In the genomic region with DNA sequence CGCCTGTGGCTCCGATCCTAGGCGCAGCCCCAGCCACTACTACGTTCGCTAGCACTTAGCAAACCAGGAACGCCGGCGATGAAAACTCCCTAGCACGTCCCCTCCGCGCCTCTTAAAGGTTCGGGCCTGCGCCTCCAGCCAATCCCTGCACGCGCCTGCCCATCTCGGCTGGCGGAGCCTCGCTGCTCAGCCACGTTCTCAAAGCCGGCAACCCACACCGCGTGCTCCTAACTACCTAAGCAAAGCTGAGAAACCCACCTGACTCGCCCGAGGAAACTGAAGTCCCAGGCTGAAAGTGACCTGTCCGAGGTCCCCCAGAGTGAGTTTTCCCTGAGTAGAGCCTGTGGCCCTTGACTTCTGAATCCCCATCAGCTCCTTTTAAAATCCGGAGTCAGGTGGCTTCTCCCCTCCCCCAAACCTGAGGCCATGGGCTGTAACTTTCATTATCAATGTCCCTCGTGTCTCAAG, we compare ENCODE assay signal across 8 mouse cellular contexts. TPM values are rescaled to one million over a fixed set of nuclear protein-coding genes. Genes with fewer than 3 reads are reported as not detected.
A peak's percentile ranks its signal among the peaks of the same experiment; 100 is the strongest.
DNase-seq lines count a peak whose midpoint lies in the region; ATAC-seq and TF ChIP-seq lines count a peak whose summit lies in the region.

Mfsd2a (minus strand) TSS at position 89 of the 468 bp plus-strand sequence.

- H3K4me2 ChIP-seq in hindbrain, postnatal 0 days (ENCODE audit: low read depth, low read length) = peak within 1 kb of the TSS; percentile 87

- DNase-seq in MN1 (ENCODE audit: low spot score) = peak; percentile 58
- DNase-seq in cerebellum, adult 2 months = peak; percentile 46 to 51
- peak; percentile 44 to 66 for DNase-seq in frontal cortex, postnatal 10 days (ENCODE audit: low spot score in 2 of 2)
- peak; percentile 82 for DNase-seq in hindbrain, postnatal 0 days (ENCODE audit: low spot score)
- DNase-seq in left cerebral cortex, adult 18-20 months (ENCODE audit: low spot score in 2 of 2) = peak; percentile 64 to 71
- peak; percentile 64 for DNase-seq in lung, postnatal 25 days (ENCODE audit: low spot score)
- peak; percentile 66 for DNase-seq in right cerebral cortex, adult 18-20 months

- 0 out of 2 replicates have a peak, but pooled peaks cover 6% of the 10 kb centered on the region for H3K4me1 ChIP-seq in cerebellum, adult 2 months (ENCODE audit: control insufficient read depth, insufficient read depth, low read length)
- peaks cover 14% of the 10 kb centered on the region; the same call in 1 of the 2 replicates for H3K4me1 ChIP-seq in hindbrain, postnatal 0 days (ENCODE audit: insufficient read depth, low read length)

- H3K4me3 ChIP-seq in cerebellum, adult 2 months (replicated peaks; ENCODE audit: insufficient read depth, low read depth, low read length) = peak within 1 kb of the TSS; percentile 39
- H3K4me3 ChIP-seq in hindbrain, postnatal 0 days (ENCODE audit: low read length) = peak within 1 kb of the TSS; percentile 55

- TF ChIP-seq POLR2A in cerebellum, adult 2 months (IDR thresholded peaks at IDR 0.05; ENCODE audit: borderline replicate concordance, insufficient read depth, low read length) = no peak

- H3K27ac ChIP-seq in cerebellum, adult 2 months (ENCODE audit: insufficient read depth, low read length) = no peak within 1 kb of the TSS
- H3K27ac ChIP-seq in hindbrain, postnatal 0 days = peak within 1 kb of the TSS; percentile 59

- peak; percentile 56 for ATAC-seq in hindbrain, postnatal 0 days
- no peak for ATAC-seq in erythroid progenitor cell, adult 5-6 weeks (replicated peaks; ENCODE audit: low FRiP score, poor library complexity, severe bottlenecking)

- H3K9ac ChIP-seq in hindbrain, postnatal 0 days (replicated peaks; ENCODE audit: low read length) = peak within 1 kb of the TSS; percentile 54

- no peaks in the 10 kb centered on the region for H3K9me3 ChIP-seq in hindbrain, postnatal 0 days (ENCODE audit: low read length)

- WGBS in cerebellum, adult 2 months = 2% methylated on average over 27 of the region's 27 CpGs
- 0% methylated on average over 27 of the region's 27 CpGs for WGBS in hindbrain, postnatal 0 days

- H3K27me3 ChIP-seq in cerebellum, adult 2 months (ENCODE audit: control insufficient read depth, insufficient read depth, low read length) = peaks cover 3% of the 10 kb centered on the region; the same call in 1 of the 2 replicates
- no peaks in the 10 kb centered on the region for H3K27me3 ChIP-seq in hindbrain, postnatal 0 days (ENCODE audit: insufficient read depth, low read length)

- no peak for TF ChIP-seq CTCF in cerebellum, adult 2 months (IDR thresholded peaks at IDR 0.05; ENCODE audit: borderline replicate concordance, insufficient read depth, low read depth, low read length)
- no peak for TF ChIP-seq CTCF in hindbrain, postnatal 0 days (IDR thresholded peaks at IDR 0.05; ENCODE audit: low read depth)

- H3K36me3 ChIP-seq in hindbrain, postnatal 0 days (ENCODE audit: insufficient read depth, low read length) = no peaks in the 10 kb centered on the region

RNA-seq across cellular contexts. Expression of gene Mfsd2a, which starts in this region (rescaled TPM):
- polyA plus RNA-seq in cerebellum, adult 2 months (2012; rRNA removed) = 32.9 and 34.4 TPM in 2 replicates
- total RNA-seq in hindbrain, postnatal 0 days (2014; rRNA removed) = 63.6 and 68.0 TPM in 2 replicates
- 34.9 and 42.6 TPM in 2 replicates for polyA plus RNA-seq in hindbrain, postnatal 0 days (2015; fragmentation: Nextera tagmentation; extraction: Ambion mirVana)
- 10 to 100 TPM; 19.2 to 21.4 TPM for total RNA-seq in left cerebral cortex, adult 18-20 months (2021)
- not detected in 2 replicates for total RNA-seq in erythroid progenitor cell, adult 5-6 weeks (2015; ENCODE audit: low replicate concordance)
- total RNA-seq in erythroid progenitor cell, adult 5-6 weeks (2017; ENCODE audit: low replicate concordance) = not detected in 2 replicates

Comparison
In these comparisons a context has a peak if more than half of its experiments do, and no peak if none do; other contexts are left out.
1. RNA of gene Mfsd2a (total RNA-seq): 63.6 to 68.0 TPM in hindbrain, postnatal 0 days and 19.2 to 21.4 TPM in left cerebral cortex, adult 18-20 months; not detected in erythroid progenitor cell, adult 5-6 weeks; every median in the first group is over 10 times any median in the second.
2. Peak in every context shown above with its lines, with median percentiles within 50 percentile points of each other: DNase-seq.